Mouse (Mus musculus): ENCODE measurements around the gene Krt80.

Krt80 gene

GRCm38 (mm10) chr15:101317814-101318500 lies 52.0 kb downstream of the Krt80 start:
- no peak for DNase-seq (ENCODE audit: low spot score in 2 of 2)

- no peak for DNase-seq (ENCODE audit: low spot score in 2 of 2)
These were observed 52.8 kb downstream of the Krt80 start for GRCm38 (mm10) chr15:101316913-101317813.

GRCm38 (mm10) chr15:101316279-101316912 lies 53.6 kb downstream of the Krt80 start:
- DNase-seq (ENCODE audit: low spot score in 2 of 2): no peak

- DNase-seq (ENCODE audit: low spot score in 2 of 2): peak; percentile 95
These were observed 54.1 kb downstream of the Krt80 start for GRCm38 (mm10) chr15:101315832-101316231.

GRCm38 (mm10) chr15:101315378-101315777 lies 54.6 kb downstream of the Krt80 start:
- no peak for DNase-seq (ENCODE audit: low spot score in 2 of 2)

- no peak for DNase-seq (ENCODE audit: low spot score in 2 of 2)
These were observed 58.0 kb downstream of the Krt80 start for GRCm38 (mm10) chr15:101312006-101312405.

GRCm38 (mm10) chr15:101311087-101311770 lies 58.7 kb downstream of the Krt80 start:
- DNase-seq (ENCODE audit: low spot score in 2 of 2): peak; percentile 63 to 71

- DNase-seq (ENCODE audit: low spot score in 2 of 2): no peak
These were observed 60.5 kb downstream of the Krt80 start for GRCm38 (mm10) chr15:101309493-101309892.

- DNase-seq (ENCODE audit: low spot score in 2 of 2): no peak
These were observed 61.3 kb downstream of the Krt80 start for GRCm38 (mm10) chr15:101308440-101309348.

- DNase-seq (ENCODE audit: low spot score in 2 of 2): no peak
These were observed 63.5 kb downstream of the Krt80 start for GRCm38 (mm10) chr15:101306459-101306858.

- no peak for DNase-seq (ENCODE audit: low spot score in 2 of 2)
These were observed 66.1 kb downstream of the Krt80 start for GRCm38 (mm10) chr15:101303830-101304229.

- DNase-seq (ENCODE audit: low spot score in 2 of 2): no peak
These were observed 67.8 kb downstream of the Krt80 start for GRCm38 (mm10) chr15:101302201-101302600.

GRCm38 (mm10) chr15:101300128-101300527 lies 69.8 kb downstream of the Krt80 start:
- no peak for DNase-seq (ENCODE audit: low spot score in 2 of 2)

GRCm38 (mm10) chr15:101299480-101299960 lies 70.4 kb downstream of the Krt80 start:
- DNase-seq (ENCODE audit: low spot score in 2 of 2): no peak

- DNase-seq (ENCODE audit: low spot score in 2 of 2): no peak
These were observed 71.4 kb downstream of the Krt80 start for GRCm38 (mm10) chr15:101298550-101298949.

- no peak for DNase-seq (ENCODE audit: low spot score in 2 of 2)
These were observed 72.0 kb downstream of the Krt80 start for GRCm38 (mm10) chr15:101297988-101298387.

Measured in right cerebral cortex, postnatal 10 days (tissue).